Mouse (Mus musculus) CH12.LX (cell line): ENCODE results near the gene Pnpo. TPM values are rescaled to one million over a fixed set of nuclear protein-coding genes. Genes with fewer than 3 reads are reported as not detected.

Experiments used
- DNase-seq: peaks from one replicate; pipeline ENCODE4 v3.0.0-alpha.2; 2013; ENCODE audit errors: extremely low read depth
- H3K27ac ChIP-seq: 2 replicates; pipeline ENCODE4 v1.5.1; 2012; ENCODE audit warnings: low read depth, mild to moderate bottlenecking, control low read depth, moderate library complexity; ENCODE audit not compliant: insufficient read depth
- H3K27me3 ChIP-seq: replicated peaks from 2 replicates; pipeline ENCODE3; 2012; ENCODE audit warnings: inconsistent platforms
- H3K36me3 ChIP-seq, 2 experiments: replicated peaks in 1 of 2; 2 replicates each; pipeline versions ENCODE3 to v1.6.1; 2012; ENCODE audit warnings: inconsistent platforms in 1 of 2, low read length in 1 of 2, mild to moderate bottlenecking in 1 of 2, mixed read lengths in 1 of 2, moderate library complexity in 1 of 2; ENCODE audit not compliant: control insufficient read depth in 1 of 2, insufficient read depth in 1 of 2
- H3K4me1 ChIP-seq, 2 experiments: 2 replicates each; pipeline ENCODE4 v1.6.1; 2012; ENCODE audit warnings: inconsistent platforms in 1 of 2, moderate library complexity in 1 of 2; ENCODE audit not compliant: insufficient read depth in 2 of 2, control insufficient read depth in 1 of 2
- H3K4me2 ChIP-seq: 2 replicates; pipeline ENCODE4 v1.6.1; 2012; ENCODE audit warnings: low read depth, mild to moderate bottlenecking, control low read depth; ENCODE audit not compliant: poor library complexity, insufficient read depth, severe bottlenecking
- H3K4me3 ChIP-seq, 3 experiments: fragments of 150-350 bp in 1 of 3; sonication (generic) in 1 of 3; replicated peaks in 1 of 3; 2 replicates each; pipeline versions ENCODE3 to v1.5.1; 2011 to 2012; ENCODE audit warnings: low read depth in 2 of 3, low read length in 2 of 3, mild to moderate bottlenecking in 2 of 3, moderate library complexity in 2 of 3, control low read depth in 1 of 3, improper control_type of control experiment in 1 of 3, inconsistent platforms in 1 of 3, mixed read lengths in 1 of 3; ENCODE audit not compliant: poor library complexity in 1 of 3
- H3K79me2 ChIP-seq: replicated peaks from 2 replicates; pipeline ENCODE4 v1.6.1; 2012; ENCODE audit warnings: mild to moderate bottlenecking, moderate library complexity; ENCODE audit not compliant: control insufficient read depth, poor library complexity, insufficient read depth, severe bottlenecking; ENCODE audit errors: extremely low read depth
- H3K9ac ChIP-seq: 2 replicates; pipeline ENCODE4 v1.6.1; 2012; ENCODE audit warnings: low read depth, mild to moderate bottlenecking, control low read depth, moderate library complexity; ENCODE audit not compliant: insufficient read depth
- H3K9me3 ChIP-seq: replicated peaks from 2 replicates; pipeline ENCODE3; 2012; ENCODE audit warnings: low read length, inconsistent platforms, mixed read lengths
- BHLHE40 ChIP-seq: IDR thresholded peaks from 2 replicates; pipeline ENCODE4 v1.6.1; 2011; ENCODE audit warnings: mild to moderate bottlenecking, low read depth, low read length, improper control_type of control experiment
- CHD1 ChIP-seq: IDR thresholded peaks from 2 replicates; pipeline ENCODE4 v1.6.1; 2012; ENCODE audit warnings: low read depth, low read length, improper control_type of control experiment, inconsistent platforms
- CHD2 ChIP-seq: IDR thresholded peaks from 2 replicates; pipeline ENCODE4 v1.6.1; 2011; ENCODE audit warnings: low read length, improper control_type of control experiment
- CTCF ChIP-seq, 2 experiments: IDR thresholded peaks in 1 of 2; conservative IDR thresholded peaks in 1 of 2; 2 replicates each; pipeline ENCODE4 v1.5.1; 2011 to 2012; ENCODE audit warnings: low read depth in 2 of 2, low read length in 2 of 2, improper control_type of control experiment in 1 of 2, inconsistent platforms in 1 of 2, mild to moderate bottlenecking in 1 of 2, moderate library complexity in 1 of 2
- E2F4 ChIP-seq: IDR thresholded peaks from 2 replicates; pipeline ENCODE4 v1.6.1; 2011; ENCODE audit warnings: low read depth, low read length, improper control_type of control experiment; ENCODE audit not compliant: insufficient replicate concordance
- ELF1 ChIP-seq: IDR thresholded peaks from 2 replicates; pipeline ENCODE4 v1.6.1; 2014; ENCODE audit warnings: low read depth, mild to moderate bottlenecking, inconsistent platforms, low read length, improper control_type of control experiment
- EP300 ChIP-seq: IDR thresholded peaks from 2 replicates; pipeline ENCODE4 v1.6.1; 2011; ENCODE audit warnings: low read length, improper control_type of control experiment
- ETS1 ChIP-seq: conservative IDR thresholded peaks from 2 replicates; pipeline ENCODE4 v1.6.1; 2012; ENCODE audit warnings: low read depth, mild to moderate bottlenecking, inconsistent platforms, low read length, improper control_type of control experiment, moderate library complexity
- GABPA ChIP-seq: IDR thresholded peaks from 2 replicates; pipeline ENCODE4 v1.6.1; 2012; ENCODE audit warnings: low read depth, low read length, improper control_type of control experiment, inconsistent platforms; ENCODE audit not compliant: insufficient replicate concordance
- HCFC1 ChIP-seq: IDR thresholded peaks from 2 replicates; pipeline ENCODE4 v1.6.1; 2012; ENCODE audit warnings: low read depth, mild to moderate bottlenecking, inconsistent platforms, low read length, improper control_type of control experiment
- IRF4 ChIP-seq: IDR thresholded peaks from 2 replicates; pipeline ENCODE4 v1.6.1; 2014; ENCODE audit warnings: low read depth, mild to moderate bottlenecking, inconsistent platforms, low read length, improper control_type of control experiment
- JUN ChIP-seq: IDR thresholded peaks from 2 replicates; pipeline ENCODE4 v1.6.1; 2011; ENCODE audit warnings: low read depth, mild to moderate bottlenecking, low read length, improper control_type of control experiment, moderate library complexity; ENCODE audit not compliant: insufficient read depth
- JUND ChIP-seq: conservative IDR thresholded peaks from 2 replicates; pipeline ENCODE4 v1.6.1; 2011; ENCODE audit warnings: low read depth, low read length, improper control_type of control experiment
- KAT2A ChIP-seq: IDR thresholded peaks from 2 replicates; pipeline ENCODE4 v1.6.1; 2012; ENCODE audit warnings: low read length, improper control_type of control experiment, inconsistent platforms; ENCODE audit not compliant: insufficient replicate concordance
- MAFK ChIP-seq: IDR thresholded peaks from 2 replicates; pipeline ENCODE4 v1.6.1; 2011; ENCODE audit warnings: low read length, improper control_type of control experiment; ENCODE audit not compliant: insufficient replicate concordance
- MAX ChIP-seq: IDR thresholded peaks from 2 replicates; pipeline ENCODE4 v1.6.1; 2011; ENCODE audit warnings: low read length, improper control_type of control experiment
- MAZ ChIP-seq: IDR thresholded peaks from 2 replicates; pipeline ENCODE4 v1.6.1; 2012; ENCODE audit warnings: low read depth, mild to moderate bottlenecking, inconsistent platforms, low read length, improper control_type of control experiment, moderate library complexity
- MEF2A ChIP-seq: IDR thresholded peaks from 2 replicates; pipeline ENCODE4 v1.6.1; 2014; ENCODE audit warnings: low read depth, mild to moderate bottlenecking, inconsistent platforms, low read length, improper control_type of control experiment, borderline replicate concordance
- MXI1 ChIP-seq: IDR thresholded peaks from 2 replicates; pipeline ENCODE4 v1.6.1; 2011; ENCODE audit warnings: mild to moderate bottlenecking, low read depth, low read length, improper control_type of control experiment
- MYC ChIP-seq: IDR thresholded peaks from 2 replicates; pipeline ENCODE4 v1.6.1; 2011; ENCODE audit warnings: low read depth, mild to moderate bottlenecking, improper control_type of control experiment, low read length
- NELFE ChIP-seq: IDR thresholded peaks from 2 replicates; pipeline ENCODE4 v1.6.1; 2011; ENCODE audit warnings: low read depth, low read length, improper control_type of control experiment
- NRF1 ChIP-seq: IDR thresholded peaks from 2 replicates; pipeline ENCODE4 v1.6.1; 2014; ENCODE audit warnings: low read depth, mild to moderate bottlenecking, inconsistent platforms, low read length, improper control_type of control experiment, moderate library complexity
- PAX5 ChIP-seq: IDR thresholded peaks from 2 replicates; pipeline ENCODE4 v1.6.1; 2012; ENCODE audit warnings: low read length, inconsistent platforms, mixed read lengths
- POLR2A ChIP-seq: IDR thresholded peaks from 2 replicates; pipeline ENCODE4 v1.6.1; 2011; ENCODE audit warnings: low read depth, mild to moderate bottlenecking, improper control_type of control experiment, low read length
- POLR2AphosphoS2 ChIP-seq: IDR thresholded peaks from 2 replicates; pipeline ENCODE4 v1.6.1; 2011; ENCODE audit warnings: low read depth, low read length, improper control_type of control experiment
- RAD21 ChIP-seq: IDR thresholded peaks from 2 replicates; pipeline ENCODE4 v1.6.1; 2011; ENCODE audit warnings: low read depth, mild to moderate bottlenecking, low read length, improper control_type of control experiment, moderate library complexity
- RCOR1 ChIP-seq: conservative IDR thresholded peaks from 2 replicates; pipeline ENCODE4 v1.6.1; 2012; ENCODE audit warnings: low read depth, mild to moderate bottlenecking, inconsistent platforms, low read length, improper control_type of control experiment
- SIN3A ChIP-seq: IDR thresholded peaks from 2 replicates; pipeline ENCODE4 v1.6.1; 2012; ENCODE audit warnings: low read length, improper control_type of control experiment, inconsistent platforms
- SMC3 ChIP-seq: IDR thresholded peaks from 2 replicates; pipeline ENCODE4 v1.6.1; 2011; ENCODE audit warnings: low read depth, low read length, improper control_type of control experiment
- TBP ChIP-seq: conservative IDR thresholded peaks from 2 replicates; pipeline ENCODE4 v1.6.1; 2011; ENCODE audit warnings: low read depth, low read length, improper control_type of control experiment
- TCF12 ChIP-seq: IDR thresholded peaks from 2 replicates; pipeline ENCODE4 v1.6.1; 2014; ENCODE audit warnings: low read depth, mild to moderate bottlenecking, inconsistent platforms, low read length, improper control_type of control experiment
- UBTF ChIP-seq: IDR thresholded peaks from 2 replicates; pipeline ENCODE4 v1.6.1; 2012; ENCODE audit warnings: low read depth, mild to moderate bottlenecking, inconsistent platforms, low read length, improper control_type of control experiment, moderate library complexity
- USF1 ChIP-seq: IDR thresholded peaks from 2 replicates; pipeline ENCODE4 v1.6.1; 2014; ENCODE audit warnings: low read depth, mild to moderate bottlenecking, inconsistent platforms, low read length, improper control_type of control experiment
- USF2 ChIP-seq: conservative IDR thresholded peaks from 2 replicates; pipeline ENCODE4 v1.6.1; 2011; ENCODE audit warnings: low read depth, low read length, improper control_type of control experiment
- ZC3H11A ChIP-seq: IDR thresholded peaks from 2 replicates; pipeline ENCODE4 v1.6.1; 2012; ENCODE audit warnings: low read depth, mild to moderate bottlenecking, inconsistent platforms, low read length, improper control_type of control experiment
- ZKSCAN1 ChIP-seq: IDR thresholded peaks from 2 replicates; pipeline ENCODE4 v1.6.1; 2012; ENCODE audit warnings: low read depth, inconsistent platforms, low read length, improper control_type of control experiment, borderline replicate concordance
- ZMIZ1 ChIP-seq: IDR thresholded peaks from 2 replicates; pipeline ENCODE4 v1.6.1; 2012; ENCODE audit warnings: low read depth, mild to moderate bottlenecking, inconsistent platforms, low read length, improper control_type of control experiment
- ZNF384 ChIP-seq: IDR thresholded peaks from 2 replicates; pipeline ENCODE4 v1.6.1; 2012; ENCODE audit warnings: low read depth, low read length, improper control_type of control experiment, inconsistent platforms
- dilution Hi-C: fragments of 300-500 bp; cut with MboI; formaldehyde crosslinking; loops from 2 replicates; pipeline ENCODE4 v1.14.3; 2020; ENCODE audit warnings: low sequenced_read_pairs; ENCODE audit not compliant: extremely low pct_unique_long_range_greater_than_20kb, extremely low pct_ligation_motif_present
- in situ Hi-C: fragments of 300-500 bp; cut with MboI; formaldehyde crosslinking; loops from 3 replicates; pipeline ENCODE4 v1.14.3; 2019; ENCODE audit warnings: low sequenced_read_pairs, low pct_ligation_motif_present, low pct_unique_long_range_greater_than_20kb, mixed read lengths
- polyA plus RNA-seq: library from polyadenylated mRNA; unstranded; fragments of >175 nt; gene quantifications from 2 replicates; pipeline ENCODE4 v1.2.1, GENCODE M21; 2012; ENCODE audit warnings: low read depth; ENCODE audit not compliant: insufficient read length
- total RNA-seq, 2 experiments: library from RNA; depleted of rRNA; stranded (reverse); fragments of 300-350 nt in 1 of 2; fragments of >200 nt in 1 of 2; gene quantifications; 2 replicates each; pipeline ENCODE4 v1.2.3; 2012 to 2014

The Pnpo gene
- total and polyA plus RNA-seq, 3 experiments = 36.3 to 54.3 (median 38.5) TPM

- TF ChIP-seq POLR2A = 0 out of 2 replicates have a peak, but pooled peaks have one; percentile 19
- TF ChIP-seq EP300 = no peak
- no peak for TF ChIP-seq ZMIZ1
- TF ChIP-seq TBP = no peak
- TF ChIP-seq MAZ = peak; percentile 33; the same call in 1 of the 2 replicates
- no peak for TF ChIP-seq JUND
- TF ChIP-seq MEF2A = no peak; the same call in 1 of the 2 replicates
- TF ChIP-seq ZKSCAN1 = no peak
- TF ChIP-seq KAT2A = no peak
- no peak for TF ChIP-seq PAX5
- TF ChIP-seq TCF12 = no peak
- no peak for TF ChIP-seq MXI1
- no peak for TF ChIP-seq MAFK
- TF ChIP-seq SMC3 = peak; percentile 96
- no peak for TF ChIP-seq UBTF
- no peak for TF ChIP-seq USF1
- no peak for TF ChIP-seq JUN
- no peak for TF ChIP-seq ZNF384
- TF ChIP-seq ETS1 = no peak
- peak; percentile 44; the same call in 1 of the 2 replicates for TF ChIP-seq SIN3A
- no peak; the same call in 1 of the 2 replicates for TF ChIP-seq POLR2AphosphoS2
- peak; percentile 60 to 98 for TF ChIP-seq CTCF (conservative IDR thresholded peaks at IDR 0.05 in 1 of 2, IDR thresholded peaks at IDR 0.05 in 1 of 2; ENCODE audit: low read depth in 2 of 2, low read length in 2 of 2)
- no peak for TF ChIP-seq NRF1
- TF ChIP-seq IRF4 = no peak; the same call in 1 of the 2 replicates
- no peak for TF ChIP-seq CHD1
- no peak for TF ChIP-seq RCOR1
- TF ChIP-seq RAD21 = peak; percentile 97
- TF ChIP-seq MYC = no peak
- TF ChIP-seq ELF1 = no peak
- no peak for TF ChIP-seq HCFC1
- TF ChIP-seq GABPA = no peak
- TF ChIP-seq NELFE = no peak; the same call in 1 of the 2 replicates
- no peak for TF ChIP-seq CHD2
- TF ChIP-seq ZC3H11A = peak; percentile 60
- TF ChIP-seq BHLHE40 = no peak
- TF ChIP-seq MAX = no peak
- TF ChIP-seq USF2 = no peak
- no peak for TF ChIP-seq E2F4
- H3K4me3 ChIP-seq = no peak overlapping the region
- H3K9ac ChIP-seq = no peak overlapping the region
- H3K4me2 ChIP-seq = no peak overlapping the region
- H3K27ac ChIP-seq = no peak overlapping the region
- H3K36me3 ChIP-seq = peaks cover 64 to 94% of the 10 kb centered on the region in 2 experiments
- dilution Hi-C loops = no loop called here
- peak; percentile 87 for DNase-seq
- peaks cover 0 to 16% of the 10 kb centered on the region in 2 experiments; a peak in 3 of 4 replicates for H3K4me1 ChIP-seq
- no peaks in the 10 kb centered on the region for H3K9me3 ChIP-seq
- in situ Hi-C loops = loop anchor here (5.0 kb wide), 1 partner anchor 38 kb away; no protein-coding TSS in a partner anchor
- H3K27me3 ChIP-seq = no peaks in the 10 kb centered on the region
- H3K79me2 ChIP-seq = no peaks in the 10 kb centered on the region
These were observed 33.8 kb downstream of the Pnpo start for GRCm38 (mm10) chr11:96910003-96910402.
